Mouse (Mus musculus) retina, embryonic 14.5 days (tissue): ENCODE data around the gene Odaph.

Experiments
- DNase-seq: peaks from one replicate; pipeline ENCODE4 v3.0.0-alpha.2; 2015; ENCODE audit warnings: low spot score

Gene Odaph

GRCm38 (mm10) chr5:91989261-91989660, 2.0 kb downstream of the Odaph start:
- DNase-seq: peak; percentile 6

- no peak for DNase-seq
Measured at GRCm38 (mm10) chr5:91991191-91991937, 4.1 kb downstream of the Odaph start.

- no peak for DNase-seq
Measured at GRCm38 (mm10) chr5:91993061-91993460, 5.8 kb downstream of the Odaph start.

- DNase-seq: peak; percentile 23
Measured at GRCm38 (mm10) chr5:91994546-91994945, 7.3 kb downstream of the Odaph start.

DNA sequence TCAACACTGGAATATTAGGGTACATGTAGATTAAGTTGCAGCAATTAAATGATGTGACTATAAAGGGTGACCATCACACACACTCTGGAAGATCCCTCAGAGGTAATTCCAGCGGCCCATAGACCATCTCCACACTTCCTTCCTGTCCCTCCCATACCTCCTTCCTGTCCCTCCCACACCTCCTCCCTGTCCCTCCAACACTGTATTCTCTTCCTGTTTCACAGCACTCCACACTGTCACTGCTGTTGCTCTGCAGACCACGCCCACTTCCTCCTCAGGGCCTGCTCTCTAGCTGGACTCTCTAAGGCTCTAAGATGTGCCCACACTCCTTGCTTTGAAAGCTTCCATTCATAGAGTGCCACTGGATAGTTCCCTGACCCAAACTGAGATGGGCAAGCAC, 13.5 kb downstream of the Odaph start:
- DNase-seq: no peak

DNA sequence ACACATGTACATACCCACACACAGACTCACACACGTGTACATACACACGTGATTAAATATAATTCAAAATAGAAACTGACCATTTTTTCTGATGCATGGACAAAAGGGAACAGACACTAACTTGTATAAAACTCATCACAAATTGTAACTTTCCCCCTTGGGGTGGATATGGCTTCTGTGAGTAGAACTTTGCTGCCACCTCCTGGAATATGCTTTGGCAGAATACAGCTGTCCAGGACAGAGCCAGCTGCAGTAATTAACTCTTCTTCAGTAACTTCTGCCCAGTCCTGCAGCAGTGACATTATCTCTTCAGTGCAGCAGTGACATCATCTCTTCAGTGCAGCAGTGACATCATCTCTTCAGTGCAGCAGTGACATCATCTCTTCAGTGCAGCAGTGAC, 15.7 kb downstream of the Odaph start:
- peak; percentile 25 for DNase-seq

GRCm38 (mm10) chr5:92009827-92010226, 22.6 kb downstream of the Odaph start:
- DNase-seq: no peak

GRCm38 (mm10) chr5:92011756-92012155, 24.5 kb downstream of the Odaph start:
- DNase-seq: no peak

GRCm38 (mm10) chr5:92019960-92020359, 32.7 kb downstream of the Odaph start:
- no peak for DNase-seq

DNA sequence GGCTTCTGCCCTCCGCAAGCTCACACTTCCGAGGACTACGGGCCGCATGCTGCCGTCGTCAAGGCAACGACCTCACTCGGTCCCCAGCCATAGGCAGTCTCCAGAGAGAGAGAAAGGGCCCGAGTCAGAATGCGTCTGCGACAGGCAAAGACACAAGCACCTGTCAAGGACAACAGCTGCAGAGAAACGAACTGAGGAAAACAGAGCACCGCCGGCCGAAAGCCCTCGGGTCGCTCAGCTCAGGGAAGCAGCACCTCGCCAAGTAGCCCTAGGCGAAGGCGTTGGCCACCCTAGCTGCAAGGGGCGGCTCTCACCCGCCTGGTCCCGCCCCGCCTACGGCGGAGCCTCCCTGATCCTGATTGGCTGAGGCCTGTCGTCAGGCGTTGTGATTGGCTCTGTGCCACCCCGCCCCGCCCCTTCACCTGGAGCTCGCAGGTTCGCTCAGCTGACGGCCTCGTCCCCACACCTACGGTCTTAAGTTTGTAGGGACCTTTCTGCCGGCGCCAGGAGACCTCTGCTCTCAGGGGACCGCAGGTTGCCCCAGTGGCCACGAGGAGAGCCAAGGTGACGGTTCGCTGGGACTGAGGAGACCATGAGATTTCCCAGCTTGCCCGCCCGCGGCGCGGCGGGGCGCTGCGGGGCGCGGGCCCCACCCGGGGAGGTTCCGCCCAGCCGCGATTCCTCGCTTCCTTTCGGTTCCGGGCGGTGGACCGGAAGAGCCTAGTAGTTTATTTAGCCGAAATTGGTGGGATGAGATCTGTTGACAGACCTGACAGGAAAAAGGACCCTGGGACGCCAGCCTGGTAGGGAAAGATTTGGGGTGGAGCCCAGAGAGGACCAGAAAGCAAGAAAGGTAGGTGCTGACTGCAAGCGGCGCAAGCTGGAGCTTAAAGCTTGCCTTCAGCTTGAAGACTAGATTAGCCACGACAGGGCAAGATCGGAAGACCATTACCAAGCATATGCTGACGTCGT, 55.4 kb downstream of the Odaph start:
- DNase-seq: peak; percentile 87

DNA sequence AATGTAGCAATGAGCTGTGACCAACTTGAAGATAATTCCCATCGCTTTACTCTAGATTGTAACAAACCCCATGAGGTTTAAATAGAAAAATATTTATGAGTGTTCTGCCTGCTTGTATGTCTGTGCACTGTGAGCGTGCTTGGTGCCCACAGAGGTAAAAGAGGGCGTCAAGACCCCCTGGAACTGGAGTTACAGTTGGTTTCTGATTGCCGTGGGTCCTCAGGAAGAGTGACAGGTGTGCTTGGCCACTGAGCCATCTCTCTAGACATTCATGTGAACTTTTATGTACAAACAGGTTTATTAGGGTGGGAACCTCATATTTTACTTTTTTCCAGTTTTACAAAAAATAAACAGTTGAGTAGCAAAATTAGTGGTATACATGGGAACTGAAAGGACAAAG, 56.5 kb downstream of the Odaph start, which contains the start of gene Cdkl2:
TSS of gene Cdkl2 (minus strand) at position 101 of the 400 bp plus-strand sequence.
- DNase-seq: no peak
